Mouse (Mus musculus): Measurements from ENCODE around the gene Ppm1m. TPM values are rescaled to one million over a fixed set of nuclear protein-coding genes. Genes with fewer than 3 reads are reported as not detected.

Ppm1m gene
- total RNA-seq, 2 experiments from 2014 or later: 18.9 to 19.2 TPM

- peak; percentile 76 to 93 for DNase-seq (ENCODE audit: low spot score in 2 of 2)
Measured at GRCm38 (mm10) chr9:106159784-106160301, 39.7 kb downstream of the Ppm1m start.

GRCm38 (mm10) chr9:106159237-106159636, 40.3 kb downstream of the Ppm1m start:
- no peak for DNase-seq (ENCODE audit: low spot score in 2 of 2)

GRCm38 (mm10) chr9:106158037-106158491, 41.5 kb downstream of the Ppm1m start, which contains the start of gene Glyctk:
TSS of gene Glyctk (minus strand) at chr9:106158138.
- DNase-seq (ENCODE audit: low spot score in 2 of 2): no peak

- DNase-seq (ENCODE audit: low spot score in 2 of 2): no peak
Measured at GRCm38 (mm10) chr9:106157623-106157925, 42.0 kb downstream of the Ppm1m start.

GRCm38 (mm10) chr9:106156921-106157622, 42.5 kb downstream of the Ppm1m start:
- no peak for DNase-seq (ENCODE audit: low spot score in 2 of 2)

GRCm38 (mm10) chr9:106156419-106156818, 43.1 kb downstream of the Ppm1m start:
- DNase-seq (ENCODE audit: low spot score in 2 of 2): peak in 1 of 2 experiments; percentile 70

- DNase-seq (ENCODE audit: low spot score in 2 of 2): no peak
Measured at GRCm38 (mm10) chr9:106154106-106154505, 45.4 kb downstream of the Ppm1m start.

- no peak for DNase-seq (ENCODE audit: low spot score in 2 of 2)
Measured at GRCm38 (mm10) chr9:106149399-106149754, 50.2 kb downstream of the Ppm1m start.

GRCm38 (mm10) chr9:106148541-106149398, 50.8 kb downstream of the Ppm1m start:
- no peak for DNase-seq (ENCODE audit: low spot score in 2 of 2)

- no peak for DNase-seq (ENCODE audit: low spot score in 2 of 2)
Measured at GRCm38 (mm10) chr9:106147851-106148431, 51.6 kb downstream of the Ppm1m start.

GRCm38 (mm10) chr9:106147281-106147680, 52.3 kb downstream of the Ppm1m start:
- no peak for DNase-seq (ENCODE audit: low spot score in 2 of 2)

GRCm38 (mm10) chr9:106145582-106145981, 54.0 kb downstream of the Ppm1m start:
- DNase-seq (ENCODE audit: low spot score in 2 of 2): peak in 1 of 2 experiments; percentile 25

Small RNA genes within 50 kb of the gene (microRNA-seq; reads per million reads assigned to microRNA genes)
- gene Mir135a-1 (3.9 to 7.8 reads per million in 2 experiments), gene Mirlet7g (155,512 to 160,836 reads per million in 2 experiments)

Other genes starting within 250 kb of the Ppm1m start
- 1 to 10 TPM in 1 of 2 experiments, under 1 TPM in 1; 0.72 to 1.0 TPM for gene Col6a5, start 239.1 kb downstream of the Ppm1m start, total RNA-seq (2021)
- 1 to 10 TPM; 2.2 to 2.6 TPM for gene Col6a4, start 103.0 kb downstream of the Ppm1m start, total RNA-seq (2021)
- 1 to 10 TPM; 4.2 to 4.8 TPM for gene Glyctk, start 41.6 kb downstream of the Ppm1m start, total RNA-seq (2021)
- gene Wdr82, start 28.8 kb downstream of the Ppm1m start, total RNA-seq (2021): 100 to 1,000 TPM; 130 to 137 TPM
- gene Twf2, start 3.4 kb upstream of the Ppm1m start, total RNA-seq (2021): 10 to 100 TPM; 58.4 to 60.6 TPM
- gene Tlr9, start 22.9 kb upstream of the Ppm1m start, total RNA-seq (2021): 1 to 10 TPM; 1.0 to 1.5 TPM
- 100 to 1,000 TPM; 141 to 144 TPM for gene Alas1, start 48.9 kb upstream of the Ppm1m start, total RNA-seq (2021)
- gene Poc1a, start 81.3 kb upstream of the Ppm1m start, total RNA-seq (2021): 10 to 100 TPM; 12.5 to 15.4 TPM
- gene Dusp7, start 168.9 kb upstream of the Ppm1m start, total RNA-seq (2021): 10 to 100 TPM; 93.0 to 94.6 TPM
- gene Rpl29, start 229.7 kb upstream of the Ppm1m start, total RNA-seq (2021): 100 to 1,000 TPM; 274 to 289 TPM
- 10 to 100 TPM; 14.3 to 16.8 TPM for gene Acy1, start 238.6 kb upstream of the Ppm1m start, total RNA-seq (2021)
- 10 to 100 TPM; 11.6 to 12.2 TPM for gene Abhd14b, start 247.7 kb upstream of the Ppm1m start, total RNA-seq (2021)
- 10 to 100 TPM; 32.1 to 34.9 TPM for gene Abhd14a, start 247.9 kb upstream of the Ppm1m start, total RNA-seq (2021)